Mouse (Mus musculus) CH12.LX (cell line): ENCODE measurements at regions not wholly inside any gene's neighbourhood (a gene's known extent, or its start where the extent isn't known, plus 50 kb on each side); places are given as distances from the start of the nearest gene placed in this dataset.

ENCODE experiments used
- DNase-seq: peaks from one replicate; pipeline ENCODE4 v3.0.0-alpha.2; 2013; ENCODE audit errors: extremely low read depth
- H3K27ac ChIP-seq: 2 replicates; pipeline ENCODE4 v1.5.1; 2012; ENCODE audit warnings: low read depth, mild to moderate bottlenecking, control low read depth, moderate library complexity; ENCODE audit not compliant: insufficient read depth
- H3K27me3 ChIP-seq: replicated peaks from 2 replicates; pipeline ENCODE3; 2012; ENCODE audit warnings: inconsistent platforms
- H3K36me3 ChIP-seq, 2 experiments: replicated peaks in 1 of 2; 2 replicates each; pipeline versions ENCODE3 to v1.6.1; 2012; ENCODE audit warnings: inconsistent platforms in 1 of 2, low read length in 1 of 2, mild to moderate bottlenecking in 1 of 2, mixed read lengths in 1 of 2, moderate library complexity in 1 of 2; ENCODE audit not compliant: control insufficient read depth in 1 of 2, insufficient read depth in 1 of 2
- H3K4me1 ChIP-seq, 2 experiments: 2 replicates each; pipeline ENCODE4 v1.6.1; 2012; ENCODE audit warnings: inconsistent platforms in 1 of 2, moderate library complexity in 1 of 2; ENCODE audit not compliant: insufficient read depth in 2 of 2, control insufficient read depth in 1 of 2
- H3K4me2 ChIP-seq: 2 replicates; pipeline ENCODE4 v1.6.1; 2012; ENCODE audit warnings: low read depth, mild to moderate bottlenecking, control low read depth; ENCODE audit not compliant: poor library complexity, insufficient read depth, severe bottlenecking
- H3K4me3 ChIP-seq, 3 experiments: fragments of 150-350 bp in 1 of 3; sonication (generic) in 1 of 3; replicated peaks in 1 of 3; 2 replicates each; pipeline versions ENCODE3 to v1.5.1; 2011 to 2012; ENCODE audit warnings: low read depth in 2 of 3, low read length in 2 of 3, mild to moderate bottlenecking in 2 of 3, moderate library complexity in 2 of 3, control low read depth in 1 of 3, improper control_type of control experiment in 1 of 3, inconsistent platforms in 1 of 3, mixed read lengths in 1 of 3; ENCODE audit not compliant: poor library complexity in 1 of 3
- H3K79me2 ChIP-seq: replicated peaks from 2 replicates; pipeline ENCODE4 v1.6.1; 2012; ENCODE audit warnings: mild to moderate bottlenecking, moderate library complexity; ENCODE audit not compliant: control insufficient read depth, poor library complexity, insufficient read depth, severe bottlenecking; ENCODE audit errors: extremely low read depth
- H3K9ac ChIP-seq: 2 replicates; pipeline ENCODE4 v1.6.1; 2012; ENCODE audit warnings: low read depth, mild to moderate bottlenecking, control low read depth, moderate library complexity; ENCODE audit not compliant: insufficient read depth
- H3K9me3 ChIP-seq: replicated peaks from 2 replicates; pipeline ENCODE3; 2012; ENCODE audit warnings: low read length, inconsistent platforms, mixed read lengths
- BHLHE40 ChIP-seq: IDR thresholded peaks from 2 replicates; pipeline ENCODE4 v1.6.1; 2011; ENCODE audit warnings: mild to moderate bottlenecking, low read depth, low read length, improper control_type of control experiment
- CHD2 ChIP-seq: IDR thresholded peaks from 2 replicates; pipeline ENCODE4 v1.6.1; 2011; ENCODE audit warnings: low read length, improper control_type of control experiment
- ELF1 ChIP-seq: IDR thresholded peaks from 2 replicates; pipeline ENCODE4 v1.6.1; 2014; ENCODE audit warnings: low read depth, mild to moderate bottlenecking, inconsistent platforms, low read length, improper control_type of control experiment
- EP300 ChIP-seq: IDR thresholded peaks from 2 replicates; pipeline ENCODE4 v1.6.1; 2011; ENCODE audit warnings: low read length, improper control_type of control experiment
- ETS1 ChIP-seq: conservative IDR thresholded peaks from 2 replicates; pipeline ENCODE4 v1.6.1; 2012; ENCODE audit warnings: low read depth, mild to moderate bottlenecking, inconsistent platforms, low read length, improper control_type of control experiment, moderate library complexity
- GABPA ChIP-seq: IDR thresholded peaks from 2 replicates; pipeline ENCODE4 v1.6.1; 2012; ENCODE audit warnings: low read depth, low read length, improper control_type of control experiment, inconsistent platforms; ENCODE audit not compliant: insufficient replicate concordance
- HCFC1 ChIP-seq: IDR thresholded peaks from 2 replicates; pipeline ENCODE4 v1.6.1; 2012; ENCODE audit warnings: low read depth, mild to moderate bottlenecking, inconsistent platforms, low read length, improper control_type of control experiment
- IRF4 ChIP-seq: IDR thresholded peaks from 2 replicates; pipeline ENCODE4 v1.6.1; 2014; ENCODE audit warnings: low read depth, mild to moderate bottlenecking, inconsistent platforms, low read length, improper control_type of control experiment
- JUN ChIP-seq: IDR thresholded peaks from 2 replicates; pipeline ENCODE4 v1.6.1; 2011; ENCODE audit warnings: low read depth, mild to moderate bottlenecking, low read length, improper control_type of control experiment, moderate library complexity; ENCODE audit not compliant: insufficient read depth
- KAT2A ChIP-seq: IDR thresholded peaks from 2 replicates; pipeline ENCODE4 v1.6.1; 2012; ENCODE audit warnings: low read length, improper control_type of control experiment, inconsistent platforms; ENCODE audit not compliant: insufficient replicate concordance
- MAFK ChIP-seq: IDR thresholded peaks from 2 replicates; pipeline ENCODE4 v1.6.1; 2011; ENCODE audit warnings: low read length, improper control_type of control experiment; ENCODE audit not compliant: insufficient replicate concordance
- MAX ChIP-seq: IDR thresholded peaks from 2 replicates; pipeline ENCODE4 v1.6.1; 2011; ENCODE audit warnings: low read length, improper control_type of control experiment
- MAZ ChIP-seq: IDR thresholded peaks from 2 replicates; pipeline ENCODE4 v1.6.1; 2012; ENCODE audit warnings: low read depth, mild to moderate bottlenecking, inconsistent platforms, low read length, improper control_type of control experiment, moderate library complexity
- MEF2A ChIP-seq: IDR thresholded peaks from 2 replicates; pipeline ENCODE4 v1.6.1; 2014; ENCODE audit warnings: low read depth, mild to moderate bottlenecking, inconsistent platforms, low read length, improper control_type of control experiment, borderline replicate concordance
- MXI1 ChIP-seq: IDR thresholded peaks from 2 replicates; pipeline ENCODE4 v1.6.1; 2011; ENCODE audit warnings: mild to moderate bottlenecking, low read depth, low read length, improper control_type of control experiment
- NELFE ChIP-seq: IDR thresholded peaks from 2 replicates; pipeline ENCODE4 v1.6.1; 2011; ENCODE audit warnings: low read depth, low read length, improper control_type of control experiment
- NRF1 ChIP-seq: IDR thresholded peaks from 2 replicates; pipeline ENCODE4 v1.6.1; 2014; ENCODE audit warnings: low read depth, mild to moderate bottlenecking, inconsistent platforms, low read length, improper control_type of control experiment, moderate library complexity
- RAD21 ChIP-seq: IDR thresholded peaks from 2 replicates; pipeline ENCODE4 v1.6.1; 2011; ENCODE audit warnings: low read depth, mild to moderate bottlenecking, low read length, improper control_type of control experiment, moderate library complexity
- SIN3A ChIP-seq: IDR thresholded peaks from 2 replicates; pipeline ENCODE4 v1.6.1; 2012; ENCODE audit warnings: low read length, improper control_type of control experiment, inconsistent platforms
- UBTF ChIP-seq: IDR thresholded peaks from 2 replicates; pipeline ENCODE4 v1.6.1; 2012; ENCODE audit warnings: low read depth, mild to moderate bottlenecking, inconsistent platforms, low read length, improper control_type of control experiment, moderate library complexity
- USF2 ChIP-seq: conservative IDR thresholded peaks from 2 replicates; pipeline ENCODE4 v1.6.1; 2011; ENCODE audit warnings: low read depth, low read length, improper control_type of control experiment
- ZNF384 ChIP-seq: IDR thresholded peaks from 2 replicates; pipeline ENCODE4 v1.6.1; 2012; ENCODE audit warnings: low read depth, low read length, improper control_type of control experiment, inconsistent platforms
- dilution Hi-C: fragments of 300-500 bp; cut with MboI; formaldehyde crosslinking; loops from 2 replicates; pipeline ENCODE4 v1.14.3; 2020; ENCODE audit warnings: low sequenced_read_pairs; ENCODE audit not compliant: extremely low pct_unique_long_range_greater_than_20kb, extremely low pct_ligation_motif_present
- in situ Hi-C: fragments of 300-500 bp; cut with MboI; formaldehyde crosslinking; loops from 3 replicates; pipeline ENCODE4 v1.14.3; 2019; ENCODE audit warnings: low sequenced_read_pairs, low pct_ligation_motif_present, low pct_unique_long_range_greater_than_20kb, mixed read lengths

DNA sequence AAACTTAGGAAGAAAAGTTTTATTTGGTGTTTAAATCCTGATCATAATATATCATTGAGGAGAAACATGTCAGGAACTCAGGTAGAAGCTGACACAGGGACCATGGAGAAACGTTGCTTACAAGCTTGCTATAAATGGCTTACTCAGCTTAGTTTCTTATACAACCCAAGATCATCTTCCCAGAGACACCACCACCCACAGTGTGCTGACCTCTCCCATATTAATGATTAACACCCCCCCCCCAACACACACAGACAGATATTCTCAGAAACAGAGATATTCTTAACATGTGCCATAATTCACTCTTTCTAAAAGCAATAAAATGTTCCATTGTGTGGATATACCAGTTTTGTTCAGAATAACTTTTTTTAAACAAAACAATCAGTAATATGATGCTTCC is 230.7 kb upstream of the Gm37988 start:
- H3K36me3 ChIP-seq: no peaks in the 10 kb centered on the region
- H3K79me2 ChIP-seq: no peaks in the 10 kb centered on the region
- no peaks in the 10 kb centered on the region for H3K9me3 ChIP-seq
- no peak overlapping the region for H3K4me2 ChIP-seq
- H3K4me1 ChIP-seq: no peaks in the 10 kb centered on the region
- no peak overlapping the region for H3K4me3 ChIP-seq
- no peak for DNase-seq
- H3K27ac ChIP-seq: no peak overlapping the region
- dilution Hi-C loops: no loop called here
- no peaks in the 10 kb centered on the region for H3K27me3 ChIP-seq
- in situ Hi-C loops: no loop called here
- TF ChIP-seq SIN3A (no peak), UBTF (no peak), CHD2 (no peak), KAT2A (no peak), MAZ (no peak), MEF2A (no peak), MAX (no peak), IRF4 (no peak), MXI1 (no peak), GABPA (no peak), RAD21 (no peak), NRF1 (no peak), ELF1 (no peak), ETS1 (no peak), EP300 (no peak), MAFK (no peak), BHLHE40 (no peak), ZNF384 (no peak), USF2 (no peak)
- H3K9ac ChIP-seq: no peak overlapping the region

DNA sequence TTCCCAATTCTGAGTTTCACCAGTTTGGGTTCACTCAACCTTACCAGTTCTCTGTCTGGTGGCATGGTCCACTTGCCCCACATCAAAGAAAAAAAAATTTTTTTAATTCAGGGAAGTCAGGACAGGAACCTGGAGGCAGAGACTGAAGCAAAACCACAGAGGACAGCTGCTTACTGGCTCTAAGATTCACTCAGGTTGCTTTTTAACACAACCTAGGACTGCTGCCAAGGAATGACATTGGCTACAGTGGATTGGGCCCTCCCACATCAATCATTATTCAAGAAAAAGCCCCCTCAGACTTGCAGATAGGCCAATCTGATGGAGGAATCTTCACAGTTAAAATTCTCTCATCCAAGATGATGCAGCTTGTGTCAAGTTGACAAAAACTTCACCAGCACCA is 225.2 kb upstream of the Gm37988 start:
- H3K27me3 ChIP-seq: no peaks in the 10 kb centered on the region
- no peaks in the 10 kb centered on the region for H3K9me3 ChIP-seq
- TF ChIP-seq HCFC1: no peak
- no peak for TF ChIP-seq NELFE
- TF ChIP-seq SIN3A: no peak
- no peak for TF ChIP-seq BHLHE40
- TF ChIP-seq JUN: no peak
- no peak for TF ChIP-seq EP300
- TF ChIP-seq GABPA: no peak
- TF ChIP-seq USF2: no peak
- no peak for TF ChIP-seq UBTF
- TF ChIP-seq ELF1: no peak
- H3K27ac ChIP-seq: no peak overlapping the region
- H3K9ac ChIP-seq: no peak overlapping the region
- dilution Hi-C loops (no loop called here), in situ Hi-C loops (no loop called here)
- no peaks in the 10 kb centered on the region for H3K36me3 ChIP-seq
- peaks cover 0 to 14% of the 10 kb centered on the region in 2 experiments; a peak in 2 of 4 replicates for H3K4me1 ChIP-seq
- no peaks in the 10 kb centered on the region for H3K79me2 ChIP-seq
- DNase-seq: no peak
- no peak overlapping the region for H3K4me3 ChIP-seq
- H3K4me2 ChIP-seq: no peak overlapping the region
